Mouse (Mus musculus) adrenal gland, adult 2 months (tissue): ENCODE data around the gene Lrg1. TPM values are rescaled to one million over a fixed set of nuclear protein-coding genes. Genes with fewer than 3 reads are reported as not detected.

Experiments
- DNase-seq: peaks from one replicate; pipeline ENCODE4 v3.0.0; 2021
- polyA plus RNA-seq: library from polyadenylated mRNA; depleted of rRNA; stranded (reverse); fragments of >200 nt; gene quantifications from 2 replicates; pipeline ENCODE4 v1.2.3, GENCODE M21; 2012
- total RNA-seq, 2 experiments: library from RNA; stranded (reverse); gene quantifications; 2 replicates each; pipeline ENCODE4 v1.2.3; 2021

Lrg1 gene
- total and polyA plus RNA-seq, 3 experiments: 23.9 to 134 (median 45.5) TPM

DNA sequence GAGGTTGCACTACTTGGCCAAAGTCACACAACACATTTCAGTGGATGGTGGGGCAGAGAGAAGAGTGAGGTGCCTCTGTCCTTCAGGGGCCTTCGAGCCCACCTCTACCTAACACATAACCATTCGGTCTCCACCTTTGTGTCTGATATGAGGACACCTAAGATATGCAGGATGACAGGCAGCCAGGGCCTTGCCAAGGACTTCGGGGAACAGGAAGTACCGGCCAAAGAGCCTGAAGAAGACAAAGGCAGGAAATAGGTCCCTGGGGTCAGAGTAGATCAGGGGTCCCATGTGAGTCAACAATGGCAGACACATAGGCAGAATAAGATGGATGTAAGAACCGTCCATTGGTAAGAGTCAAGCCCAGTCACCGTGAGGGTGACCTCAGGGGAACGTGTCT is 14.8 kb upstream of the Lrg1 start:
- DNase-seq: no peak

DNA sequence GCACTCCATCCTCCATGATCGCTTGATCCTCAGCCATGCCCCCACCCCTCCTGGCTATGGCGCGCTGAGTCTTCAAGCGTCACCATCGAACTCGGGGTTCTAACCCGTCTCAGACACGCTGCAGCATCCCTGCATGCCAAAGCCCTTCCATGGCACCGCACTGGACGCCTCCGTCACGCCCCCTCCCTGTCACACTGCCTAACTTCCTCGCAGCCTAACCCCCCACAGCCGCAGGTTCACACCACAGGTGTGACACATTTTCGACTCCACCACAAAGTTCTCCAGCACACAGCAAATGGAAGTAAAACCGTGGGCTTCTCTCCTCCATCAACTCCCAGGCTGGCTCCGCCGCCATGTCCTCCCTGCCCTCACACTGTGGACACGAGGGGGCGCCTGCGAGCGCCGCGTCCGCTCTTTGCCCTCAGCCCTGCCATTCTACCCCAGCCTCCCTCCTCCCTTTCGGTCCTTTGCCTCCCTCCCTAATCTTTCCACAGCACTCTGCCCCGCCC is 12.7 kb upstream of the Lrg1 start:
- peak; percentile 80 for DNase-seq

DNA sequence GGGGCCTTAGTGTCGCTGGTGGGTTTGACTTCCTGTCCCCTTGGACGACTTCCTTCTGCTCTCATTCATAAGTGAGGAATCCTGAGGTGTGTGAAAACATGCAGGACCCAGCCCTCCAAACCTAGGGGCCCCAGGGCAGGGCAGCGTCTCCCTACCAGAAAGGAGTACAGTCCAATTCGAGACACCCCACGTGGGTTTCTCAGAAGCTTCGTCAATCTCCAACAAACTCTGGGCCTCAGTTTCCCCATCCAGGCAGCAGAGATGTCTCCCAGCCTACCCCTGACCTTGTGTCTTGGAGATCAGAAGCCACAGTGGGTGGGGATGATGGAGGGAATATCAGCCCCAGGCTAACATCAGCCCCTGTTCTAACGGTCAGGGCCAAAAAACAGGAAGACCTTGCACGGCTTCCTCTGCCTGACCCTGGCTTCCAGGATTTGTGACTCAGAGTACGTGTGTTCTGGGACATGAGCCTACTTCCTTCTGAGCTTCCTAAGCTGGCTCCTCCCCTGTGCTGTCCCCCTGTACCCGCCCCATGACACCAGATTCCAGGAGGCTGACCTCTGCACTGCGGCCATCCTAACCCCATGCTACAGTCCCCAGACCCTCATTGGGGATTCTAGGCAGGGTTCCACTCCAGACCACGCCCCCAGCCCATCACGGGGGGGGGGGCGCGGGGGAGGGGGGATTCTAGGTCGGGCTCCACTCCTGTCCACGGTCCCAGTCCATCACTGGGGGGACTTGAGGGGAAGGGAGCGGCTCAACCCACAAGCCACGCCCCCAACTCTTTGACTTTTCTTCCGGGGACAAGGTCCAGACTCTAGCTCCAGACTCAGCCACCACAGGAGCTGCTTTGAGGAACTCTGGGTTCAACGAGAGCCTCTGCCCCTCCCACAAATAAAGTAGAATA is 11.9 kb upstream of the Lrg1 start:
- DNase-seq: peak; percentile 80

- DNase-seq: peak; percentile 69
These were observed 10.9 kb upstream of the Lrg1 start for GRCm38 (mm10) chr17:56132661-56133060.

- DNase-seq: peak; percentile 73
These were observed 10.0 kb upstream of the Lrg1 start for GRCm38 (mm10) chr17:56131814-56132213.

DNA sequence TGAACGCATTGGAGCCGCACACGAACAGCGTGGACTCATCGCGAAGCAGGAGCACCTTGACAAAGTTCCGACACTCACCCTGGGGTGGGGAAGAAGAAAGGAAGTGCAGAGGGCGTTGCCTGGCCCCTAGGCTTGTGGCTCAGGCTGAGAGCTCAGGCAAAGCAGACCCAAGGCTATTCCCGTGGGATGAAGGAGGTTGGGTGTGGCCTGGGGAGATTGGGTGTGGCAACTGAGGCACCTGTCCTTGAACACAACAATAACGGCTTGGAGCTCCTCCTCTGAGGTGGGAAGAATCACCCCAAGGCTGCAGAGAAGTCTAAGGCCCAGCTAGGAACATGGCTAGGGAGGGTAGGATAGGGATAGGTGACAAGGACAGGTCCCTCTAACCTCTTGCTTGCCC is 9.3 kb upstream of the Lrg1 start:
- no peak for DNase-seq

DNA sequence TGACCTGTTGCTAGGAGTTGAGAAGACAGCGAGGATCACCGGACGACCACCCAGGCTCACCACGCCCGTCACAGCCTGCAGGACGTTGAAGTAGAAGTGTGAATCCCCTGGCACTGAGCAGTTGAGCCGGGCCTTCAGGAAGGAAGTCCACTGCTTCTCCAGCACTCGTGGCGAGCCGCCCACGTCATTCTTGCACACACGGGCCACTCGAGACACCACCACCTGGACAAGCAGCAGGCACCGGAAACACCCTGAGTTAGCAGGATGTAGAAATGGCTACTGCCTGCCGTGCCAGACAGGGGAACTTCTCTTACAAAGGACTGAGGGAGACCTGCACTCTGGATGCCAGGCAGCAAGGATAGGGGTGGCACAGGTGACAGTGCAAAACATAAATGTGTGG is 6.4 kb upstream of the Lrg1 start:
- no peak for DNase-seq

DNA sequence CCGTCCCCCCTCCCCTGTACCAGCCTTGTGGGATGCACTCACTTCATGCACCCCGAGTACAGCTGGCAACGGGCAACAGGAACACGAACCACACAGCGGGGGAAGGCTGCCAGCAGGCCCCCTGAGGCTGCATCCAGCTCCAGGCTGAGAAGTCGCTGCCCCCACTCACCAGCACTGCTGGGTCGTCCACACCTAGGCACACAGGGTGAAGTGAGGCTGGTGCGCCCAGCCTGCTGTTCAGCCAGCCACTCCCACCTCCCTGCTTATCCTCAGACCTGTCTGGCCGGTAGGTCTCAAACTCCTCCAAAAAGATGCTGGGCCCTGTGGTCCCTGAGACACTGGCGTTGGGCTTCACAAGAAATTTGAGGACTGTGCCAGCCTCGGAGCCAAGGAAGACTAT is 4.4 kb upstream of the Lrg1 start:
- DNase-seq: no peak

- DNase-seq: no peak
These were observed 3.5 kb upstream of the Lrg1 start for GRCm38 (mm10) chr17:56125276-56125630.

- DNase-seq: peak; percentile 67
These were observed 2.8 kb upstream of the Lrg1 start for GRCm38 (mm10) chr17:56124377-56125275.

DNA sequence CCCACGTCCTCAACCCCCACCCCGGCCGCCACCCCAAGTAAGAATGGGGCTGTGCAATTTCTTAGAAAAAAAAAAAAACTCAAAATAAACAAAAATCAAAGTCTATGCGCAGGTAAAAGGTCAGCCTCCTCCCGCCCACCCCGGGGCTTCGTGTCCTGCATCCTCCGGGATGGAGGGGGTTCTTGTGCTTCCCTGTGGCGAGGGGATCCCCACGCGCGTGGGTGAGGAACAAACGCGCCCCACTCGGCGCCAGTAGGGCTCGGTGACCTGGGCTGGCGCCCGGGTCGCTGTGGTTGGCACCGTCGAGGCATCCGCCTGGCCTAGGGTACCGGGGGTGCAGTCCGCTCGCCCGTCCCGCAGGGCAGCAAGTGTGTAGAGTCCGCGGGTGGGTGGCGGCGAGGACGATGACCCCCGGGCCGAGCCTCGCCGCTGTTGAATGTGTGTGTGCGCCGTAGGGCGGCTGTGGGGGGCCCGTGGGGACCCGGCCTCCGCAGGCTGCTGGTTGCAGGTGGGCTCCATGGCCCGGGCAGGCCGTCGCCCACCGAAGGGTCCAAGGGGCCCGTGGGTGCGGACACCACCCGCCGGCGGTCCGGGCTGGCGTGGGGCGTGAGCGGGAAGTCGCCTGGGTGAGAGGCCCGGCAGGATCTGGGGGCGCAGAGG is 2.0 kb upstream of the Lrg1 start:
- DNase-seq: no peak

DNA sequence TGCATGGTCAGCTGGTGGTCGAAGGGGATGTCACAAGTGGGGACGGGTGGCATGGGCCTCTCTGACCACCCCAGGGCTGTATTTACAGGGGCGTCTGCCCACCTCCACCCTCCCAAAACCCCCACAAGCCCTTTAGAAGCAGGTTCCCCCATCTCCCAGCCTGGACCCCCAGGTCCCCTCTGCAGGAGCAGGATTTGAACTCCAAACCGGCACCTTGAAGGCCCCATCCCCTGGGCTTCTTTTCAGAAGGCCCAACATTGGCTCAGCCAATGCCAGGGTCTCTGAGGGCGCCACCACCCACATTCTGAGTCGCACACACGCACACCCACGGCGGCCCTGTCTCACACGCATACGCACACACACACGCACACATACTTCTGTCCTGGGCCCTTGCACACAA is 1.4 kb upstream of the Lrg1 start:
- no peak for DNase-seq

DNA sequence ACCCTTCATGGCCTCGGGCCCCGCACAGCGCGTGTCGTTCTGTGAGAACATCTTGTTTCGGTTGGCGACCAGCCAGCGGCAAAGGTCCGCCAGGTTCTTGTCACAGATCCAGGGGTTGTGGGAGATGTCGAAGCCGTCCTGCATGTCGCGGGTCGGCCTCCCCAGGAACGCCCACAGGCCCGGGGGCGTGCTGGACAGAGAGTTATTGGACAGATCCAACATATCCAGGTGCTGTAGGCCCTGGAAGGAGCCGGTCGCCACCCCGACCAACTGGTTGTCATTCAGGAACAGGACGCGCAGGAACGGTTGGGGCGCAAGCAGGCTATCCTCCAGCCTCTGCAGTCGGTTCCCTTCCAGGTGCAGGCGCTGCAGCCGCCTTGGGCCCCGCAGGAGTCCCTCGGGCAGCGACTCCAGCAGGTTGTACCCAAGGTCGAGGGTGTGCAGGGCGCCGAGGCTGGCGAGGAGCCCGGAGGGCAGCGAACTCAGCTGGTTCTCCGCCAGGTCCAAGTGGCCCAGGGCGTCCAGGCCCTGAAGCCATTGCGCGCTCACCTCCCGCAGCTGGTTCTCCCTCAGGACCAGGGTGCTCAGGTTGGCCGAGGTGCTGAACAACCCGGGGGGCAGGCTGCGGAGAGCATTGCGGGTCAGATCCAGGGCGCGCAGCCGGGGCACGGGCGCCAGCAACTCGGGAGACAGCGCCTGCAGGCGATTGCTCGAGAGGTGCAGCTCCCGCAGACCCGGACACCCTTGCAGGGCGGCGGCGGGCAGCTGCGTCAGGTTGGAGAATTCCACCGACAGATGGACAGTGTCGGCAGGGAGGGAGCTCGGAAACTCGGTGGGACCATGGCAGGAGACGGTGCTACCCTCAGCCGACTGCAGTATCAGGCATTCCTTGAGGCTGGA is 1.6 kb downstream of the Lrg1 start:
- peak; percentile 90 for DNase-seq

GRCm38 (mm10) chr17:56119431-56119830 is 2.4 kb downstream of the Lrg1 start:
- DNase-seq: peak; percentile 19

DNA sequence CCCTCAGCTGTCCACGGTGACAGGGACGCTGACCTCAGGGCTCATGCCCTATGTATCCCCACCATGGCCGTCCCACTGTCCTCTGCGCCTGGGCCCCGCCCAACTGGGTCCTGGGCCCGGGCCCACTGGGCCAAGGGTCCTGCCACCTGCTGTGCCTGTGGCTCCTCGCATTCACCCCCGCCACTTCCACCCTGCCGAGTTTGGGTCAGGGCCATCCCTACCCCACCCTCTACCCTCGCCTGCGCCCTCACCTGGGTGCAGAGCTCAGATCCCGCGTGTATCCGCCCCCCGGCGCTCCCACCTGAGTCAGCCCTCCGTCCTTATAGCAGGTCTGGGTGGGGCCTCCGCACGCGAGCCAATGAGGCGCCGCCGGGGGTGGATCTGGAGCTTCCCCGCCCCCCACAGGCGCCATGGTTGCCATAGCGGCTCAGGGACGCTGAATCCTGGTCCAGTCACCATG is 4.5 kb downstream of the Lrg1 start, which contains the start of gene Plin5:
Gene Plin5 (minus strand): TSS at position 346 of the 460 bp plus-strand sequence.
- peak; percentile 93 for DNase-seq

DNA sequence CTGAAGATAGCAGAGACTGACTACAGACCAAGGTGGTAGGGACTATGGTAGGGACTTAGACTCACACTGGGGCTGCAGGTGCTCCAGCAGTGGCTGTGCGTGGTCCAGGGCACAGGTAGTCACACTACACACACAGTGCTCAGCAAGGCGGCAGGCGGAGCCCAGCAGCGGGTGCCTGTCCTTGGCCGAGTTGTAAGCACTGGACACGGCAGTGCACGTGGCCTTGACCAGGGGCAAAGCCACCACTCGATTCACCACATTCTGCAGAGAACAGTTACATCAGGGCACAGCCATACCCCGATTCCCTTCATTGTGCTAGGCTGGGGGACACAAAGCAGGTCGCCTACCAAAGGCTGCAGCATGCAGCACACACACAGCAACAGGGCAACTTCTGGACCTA is 5.6 kb downstream of the Lrg1 start:
- peak; percentile 86 for DNase-seq

- no peak for DNase-seq
These were observed 9.1 kb downstream of the Lrg1 start for GRCm38 (mm10) chr17:56112743-56113142.

DNA sequence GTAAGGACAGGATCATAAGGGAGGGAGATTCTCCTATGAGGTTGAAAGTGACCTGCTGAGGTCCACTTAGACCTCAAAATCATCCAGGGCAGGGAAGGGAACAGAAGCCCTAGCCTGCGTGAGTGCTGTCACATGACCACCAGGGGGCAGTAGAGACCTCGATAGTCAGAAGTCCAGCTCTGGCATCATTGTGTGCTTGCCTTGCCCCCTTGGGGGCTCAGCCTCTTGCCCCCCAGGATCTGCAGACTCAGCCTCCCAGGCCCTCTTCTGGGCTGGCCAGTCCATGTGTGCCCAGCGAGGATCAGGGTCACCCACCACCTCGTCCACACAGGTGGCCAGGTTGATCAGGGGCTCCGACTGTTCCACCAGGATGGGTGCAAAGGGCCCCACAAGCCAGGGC is 9.9 kb downstream of the Lrg1 start:
- peak; percentile 65 for DNase-seq

- peak; percentile 55 for DNase-seq
These were observed 10.8 kb downstream of the Lrg1 start for GRCm38 (mm10) chr17:56111021-56111420.

- peak; percentile 68 for DNase-seq
These were observed 11.2 kb downstream of the Lrg1 start for GRCm38 (mm10) chr17:56110571-56110970.
